Mouse (Mus musculus): ENCODE results near the gene Cox6b1.

Gene Cox6b1

GRCm38 (mm10) chr7:30625530-30626384 lies at the start of gene Cox6b1:
Gene Cox6b1, minus strand, starts transcription at chr7:30626151.
- in situ Hi-C loops (cut with MboI; ENCODE audit: low sequenced_read_pairs): no loop called here

- in situ Hi-C loops (cut with MboI; ENCODE audit: low sequenced_read_pairs): no loop called here
Observed at GRCm38 (mm10) chr7:30671480-30671879, 45.5 kb upstream of the Cox6b1 start, which contains the start of gene Pmis2. Gene Pmis2, minus strand, starts transcription at chr7:30671605.

- in situ Hi-C loops (cut with MboI; ENCODE audit: low sequenced_read_pairs): no loop called here
Observed at GRCm38 (mm10) chr7:30669229-30669628, 43.3 kb upstream of the Cox6b1 start.

GRCm38 (mm10) chr7:30665321-30665720 lies 39.4 kb upstream of the Cox6b1 start:
- in situ Hi-C loops (cut with MboI; ENCODE audit: low sequenced_read_pairs): no loop called here

GRCm38 (mm10) chr7:30664529-30665200 lies 38.7 kb upstream of the Cox6b1 start, which contains the start of gene Haus5:
Gene Haus5, minus strand, starts transcription at chr7:30664994.
- in situ Hi-C loops (cut with MboI; ENCODE audit: low sequenced_read_pairs): no loop called here

- in situ Hi-C loops (cut with MboI; ENCODE audit: low sequenced_read_pairs): no loop called here
Observed at GRCm38 (mm10) chr7:30649591-30650540, 23.9 kb upstream of the Cox6b1 start, which contains the start of gene Rbm42. Gene Rbm42, minus strand, starts transcription at chr7:30650317.

- in situ Hi-C loops (cut with MboI; ENCODE audit: low sequenced_read_pairs): no loop called here
Observed at GRCm38 (mm10) chr7:30639083-30639482, 13.1 kb upstream of the Cox6b1 start.

- in situ Hi-C loops (cut with MboI; ENCODE audit: low sequenced_read_pairs): no loop called here
Observed at GRCm38 (mm10) chr7:30636395-30636794, 10.4 kb upstream of the Cox6b1 start.

- in situ Hi-C loops (cut with MboI; ENCODE audit: low sequenced_read_pairs): no loop called here
Observed at GRCm38 (mm10) chr7:30635752-30636151, 9.8 kb upstream of the Cox6b1 start, which contains the start of gene Etv2. Gene Etv2, minus strand, starts transcription at chr7:30635852.

GRCm38 (mm10) chr7:30634621-30635020 lies 8.7 kb upstream of the Cox6b1 start:
- in situ Hi-C loops (cut with MboI; ENCODE audit: low sequenced_read_pairs): no loop called here

GRCm38 (mm10) chr7:30633762-30634412 lies 7.9 kb upstream of the Cox6b1 start:
- in situ Hi-C loops (cut with MboI; ENCODE audit: low sequenced_read_pairs): no loop called here

- in situ Hi-C loops (cut with MboI; ENCODE audit: low sequenced_read_pairs): no loop called here
Observed at GRCm38 (mm10) chr7:30629013-30629412, 3.1 kb upstream of the Cox6b1 start.

- in situ Hi-C loops (cut with MboI; ENCODE audit: low sequenced_read_pairs): no loop called here
Observed at GRCm38 (mm10) chr7:30626647-30627046, 696 bp upstream of the Cox6b1 start.

- in situ Hi-C loops (cut with MboI; ENCODE audit: low sequenced_read_pairs): no loop called here
Observed at GRCm38 (mm10) chr7:30619202-30619601, 6.7 kb downstream of the Cox6b1 start.

GRCm38 (mm10) chr7:30618658-30619057 lies 7.3 kb downstream of the Cox6b1 start:
- in situ Hi-C loops (cut with MboI; ENCODE audit: low sequenced_read_pairs): no loop called here

- in situ Hi-C loops (cut with MboI; ENCODE audit: low sequenced_read_pairs): no loop called here
Observed at GRCm38 (mm10) chr7:30615049-30615760, 10.7 kb downstream of the Cox6b1 start.

GRCm38 (mm10) chr7:30614454-30614853 lies 11.5 kb downstream of the Cox6b1 start:
- in situ Hi-C loops (cut with MboI; ENCODE audit: low sequenced_read_pairs): no loop called here

GRCm38 (mm10) chr7:30613529-30614112 lies 12.3 kb downstream of the Cox6b1 start:
- in situ Hi-C loops (cut with MboI; ENCODE audit: low sequenced_read_pairs): no loop called here

All from CH12F3 (cell line).